Mouse (Mus musculus): ENCODE data around the gene Rbfox1. TPM values are rescaled to one million over a fixed set of nuclear protein-coding genes. Genes with fewer than 3 reads are reported as not detected.

Gene Rbfox1
- polyA plus RNA-seq, 1 experiment from 2014 or later, result 2.7 TPM

DNA sequence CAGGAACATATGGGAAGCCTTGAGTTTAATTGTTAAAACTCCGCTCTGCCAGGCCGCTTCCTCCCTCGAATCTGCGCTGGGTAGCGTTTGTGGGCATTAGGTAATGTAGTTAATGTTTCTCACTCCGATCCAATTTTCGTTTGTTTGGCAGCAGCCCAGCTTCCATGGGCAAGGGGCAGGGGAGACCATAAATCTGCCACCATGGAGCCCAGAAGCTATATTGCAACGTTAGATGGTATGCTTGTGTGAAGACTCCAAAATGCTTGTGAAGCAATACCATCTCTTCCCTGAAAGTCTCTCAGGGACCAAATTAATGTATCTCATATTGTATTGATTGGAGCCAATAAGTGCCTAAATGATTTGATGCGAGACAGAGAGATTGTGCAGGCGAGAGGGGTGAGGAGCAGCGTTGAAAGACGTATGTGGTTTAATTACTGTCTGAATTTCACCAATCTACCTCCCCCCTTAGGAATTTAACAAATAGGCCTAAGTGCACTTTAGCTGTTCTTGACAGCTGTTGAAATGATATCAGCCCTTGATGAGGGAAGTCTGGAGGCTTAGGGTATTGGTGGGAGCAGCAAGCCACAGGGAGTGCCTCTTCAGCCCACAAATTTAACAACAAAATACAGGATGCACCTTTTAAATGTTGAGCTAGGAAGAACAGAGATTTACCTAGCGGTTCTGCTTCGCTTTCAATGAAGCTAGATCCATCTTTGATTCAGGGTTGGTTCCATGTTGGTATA, 884.5 kb downstream of the Rbfox1 start:
- Histone ChIP-seq H3K4me2 (replicated peaks; ENCODE audit: low read depth, low read length) (no peak overlapping the region), H3K27ac (ENCODE audit: low read length) (no peak overlapping the region), H3K36me3 (ENCODE audit: control insufficient read depth, insufficient read depth, low read length) (no peaks in the 10 kb centered on the region), H3K4me3 (ENCODE audit: low read depth, low read length) (no peak overlapping the region), H3K4me1 (ENCODE audit: control insufficient read depth, insufficient read depth, low read length) (no peaks in the 10 kb centered on the region), H3K27me3 (ENCODE audit: control insufficient read depth, insufficient read depth, low read length) (no peaks in the 10 kb centered on the region), H3K9me3 (ENCODE audit: control insufficient read depth, low read depth, low read length) (no peaks in the 10 kb centered on the region), H3K9ac (replicated peaks; ENCODE audit: low read depth, low read length) (no peak overlapping the region)
- 54% methylated on average over 14 of the region's 14 CpGs for WGBS
- ATAC-seq (ENCODE audit: insufficient number of reproducible peaks, insufficient read depth, low FRiP score, low read depth), result no peak

- Histone ChIP-seq H3K4me1 (ENCODE audit: control insufficient read depth, insufficient read depth, low read length) (no peaks in the 10 kb centered on the region), H3K36me3 (ENCODE audit: control insufficient read depth, insufficient read depth, low read length) (no peaks in the 10 kb centered on the region), H3K4me3 (ENCODE audit: low read depth, low read length) (no peak overlapping the region), H3K27me3 (ENCODE audit: control insufficient read depth, insufficient read depth, low read length) (no peaks in the 10 kb centered on the region), H3K27ac (ENCODE audit: low read length) (no peak overlapping the region), H3K9me3 (ENCODE audit: control insufficient read depth, low read depth, low read length) (no peaks in the 10 kb centered on the region), H3K4me2 (replicated peaks; ENCODE audit: low read depth, low read length) (no peak overlapping the region), H3K9ac (replicated peaks; ENCODE audit: low read depth, low read length) (no peak overlapping the region)
- no peak for ATAC-seq (ENCODE audit: insufficient number of reproducible peaks, insufficient read depth, low FRiP score, low read depth)
- 50% methylated on average over 6 of the region's 6 CpGs for WGBS
These were observed 892.5 kb downstream of the Rbfox1 start for GRCm38 (mm10) chr16:6777506-6778185.

- no peak overlapping the region for H3K9ac ChIP-seq (replicated peaks; ENCODE audit: low read depth, low read length)
- H3K27ac ChIP-seq (ENCODE audit: low read length), result no peak overlapping the region
- H3K9me3 ChIP-seq (ENCODE audit: control insufficient read depth, low read depth, low read length), result no peaks in the 10 kb centered on the region
- no peak for ATAC-seq (ENCODE audit: insufficient number of reproducible peaks, insufficient read depth, low FRiP score, low read depth)
- no peaks in the 10 kb centered on the region for H3K36me3 ChIP-seq (ENCODE audit: control insufficient read depth, insufficient read depth, low read length)
- no peak overlapping the region for H3K4me2 ChIP-seq (replicated peaks; ENCODE audit: low read depth, low read length)
- H3K4me3 ChIP-seq (ENCODE audit: low read depth, low read length), result no peak overlapping the region
- no peaks in the 10 kb centered on the region for H3K4me1 ChIP-seq (ENCODE audit: control insufficient read depth, insufficient read depth, low read length)
- H3K27me3 ChIP-seq (ENCODE audit: control insufficient read depth, insufficient read depth, low read length), result no peaks in the 10 kb centered on the region
- 48% methylated on average over 5 of the region's 5 CpGs for WGBS
These were observed 899.0 kb downstream of the Rbfox1 start for GRCm38 (mm10) chr16:6784144-6784543.

DNA sequence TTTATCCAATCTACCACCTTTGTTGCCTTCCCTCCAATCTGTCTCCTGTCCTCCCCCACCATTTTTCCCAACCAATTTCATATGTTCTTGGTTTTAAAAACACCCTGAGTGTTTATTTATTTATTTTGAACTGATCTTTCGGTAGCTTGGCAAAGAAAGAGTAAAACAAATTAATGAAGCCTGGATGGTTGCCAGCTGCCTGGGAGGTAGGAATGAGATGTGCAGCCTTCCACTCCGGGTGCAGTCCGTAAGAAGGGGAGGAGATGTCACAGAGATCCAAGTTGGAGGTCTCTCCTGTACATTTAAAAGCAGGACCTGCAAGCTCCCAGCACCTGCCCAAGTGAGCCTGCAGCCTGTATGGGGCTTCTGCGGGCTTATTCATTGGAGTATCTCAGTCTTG, 899.9 kb downstream of the Rbfox1 start:
- H3K36me3 ChIP-seq (ENCODE audit: control insufficient read depth, insufficient read depth, low read length), result no peaks in the 10 kb centered on the region
- H3K9me3 ChIP-seq (ENCODE audit: control insufficient read depth, low read depth, low read length), result no peaks in the 10 kb centered on the region
- H3K4me3 ChIP-seq (ENCODE audit: low read depth, low read length), result no peak overlapping the region
- no peaks in the 10 kb centered on the region for H3K27me3 ChIP-seq (ENCODE audit: control insufficient read depth, insufficient read depth, low read length)
- H3K4me2 ChIP-seq (replicated peaks; ENCODE audit: low read depth, low read length), result no peak overlapping the region
- H3K27ac ChIP-seq (ENCODE audit: low read length), result no peak overlapping the region
- no peak for ATAC-seq (ENCODE audit: insufficient number of reproducible peaks, insufficient read depth, low FRiP score, low read depth)
- 42% methylated on average over 4 of the region's 4 CpGs for WGBS
- no peaks in the 10 kb centered on the region for H3K4me1 ChIP-seq (ENCODE audit: control insufficient read depth, insufficient read depth, low read length)
- H3K9ac ChIP-seq (replicated peaks; ENCODE audit: low read depth, low read length), result no peak overlapping the region

DNA sequence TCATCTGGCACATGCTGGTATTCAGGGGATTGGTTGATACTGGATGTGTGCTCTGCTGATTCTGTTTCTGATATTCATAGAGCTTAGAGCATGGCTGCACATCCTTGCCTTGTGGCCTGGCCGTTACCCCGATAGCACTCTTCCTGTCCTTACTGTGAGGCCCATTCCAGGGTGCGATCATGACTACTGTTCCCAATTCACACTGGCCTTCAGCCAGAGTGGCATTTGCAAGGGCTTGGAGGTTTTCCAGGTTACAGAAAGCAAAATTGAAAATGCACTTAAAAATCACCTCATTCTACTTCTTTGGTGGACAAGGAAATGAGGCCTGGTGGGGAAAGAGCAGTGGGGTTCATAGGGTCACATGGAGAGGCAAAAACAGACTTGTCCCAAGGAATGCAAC, 906.1 kb downstream of the Rbfox1 start:
- no peak overlapping the region for H3K4me2 ChIP-seq (replicated peaks; ENCODE audit: low read depth, low read length)
- WGBS, result 81% methylated on average over 3 of the region's 3 CpGs
- no peaks in the 10 kb centered on the region for H3K27me3 ChIP-seq (ENCODE audit: control insufficient read depth, insufficient read depth, low read length)
- H3K36me3 ChIP-seq (ENCODE audit: control insufficient read depth, insufficient read depth, low read length), result no peaks in the 10 kb centered on the region
- H3K9me3 ChIP-seq (ENCODE audit: control insufficient read depth, low read depth, low read length), result no peaks in the 10 kb centered on the region
- no peak overlapping the region for H3K27ac ChIP-seq (ENCODE audit: low read length)
- no peaks in the 10 kb centered on the region for H3K4me1 ChIP-seq (ENCODE audit: control insufficient read depth, insufficient read depth, low read length)
- H3K4me3 ChIP-seq (ENCODE audit: low read depth, low read length), result no peak overlapping the region
- ATAC-seq (ENCODE audit: insufficient number of reproducible peaks, insufficient read depth, low FRiP score, low read depth), result no peak
- no peak overlapping the region for H3K9ac ChIP-seq (replicated peaks; ENCODE audit: low read depth, low read length)

- 10% methylated on average over 9 of the region's 9 CpGs for WGBS
- Histone ChIP-seq H3K27me3 (ENCODE audit: control insufficient read depth, insufficient read depth, low read length) (no peaks in the 10 kb centered on the region), H3K4me3 (ENCODE audit: low read depth, low read length) (no peak overlapping the region), H3K36me3 (ENCODE audit: control insufficient read depth, insufficient read depth, low read length) (no peaks in the 10 kb centered on the region), H3K27ac (ENCODE audit: low read length) (no peak overlapping the region), H3K9me3 (ENCODE audit: control insufficient read depth, low read depth, low read length) (no peaks in the 10 kb centered on the region), H3K4me2 (replicated peaks; ENCODE audit: low read depth, low read length) (no peak overlapping the region), H3K4me1 (ENCODE audit: control insufficient read depth, insufficient read depth, low read length) (no peaks in the 10 kb centered on the region), H3K9ac (replicated peaks; ENCODE audit: low read depth, low read length) (no peak overlapping the region)
- ATAC-seq (ENCODE audit: insufficient number of reproducible peaks, insufficient read depth, low FRiP score, low read depth), result no peak
These were observed 906.5 kb downstream of the Rbfox1 start for GRCm38 (mm10) chr16:6791655-6792054.

- ATAC-seq (ENCODE audit: insufficient number of reproducible peaks, insufficient read depth, low FRiP score, low read depth), result no peak
- no peaks in the 10 kb centered on the region for H3K36me3 ChIP-seq (ENCODE audit: control insufficient read depth, insufficient read depth, low read length)
- no peak overlapping the region for H3K4me3 ChIP-seq (ENCODE audit: low read depth, low read length)
- no peak overlapping the region for H3K27ac ChIP-seq (ENCODE audit: low read length)
- H3K4me2 ChIP-seq (replicated peaks; ENCODE audit: low read depth, low read length), result no peak overlapping the region
- no peaks in the 10 kb centered on the region for H3K9me3 ChIP-seq (ENCODE audit: control insufficient read depth, low read depth, low read length)
- no peaks in the 10 kb centered on the region for H3K27me3 ChIP-seq (ENCODE audit: control insufficient read depth, insufficient read depth, low read length)
- 81% methylated on average over 2 of the region's 2 CpGs for WGBS
- no peak overlapping the region for H3K9ac ChIP-seq (replicated peaks; ENCODE audit: low read depth, low read length)
- no peaks in the 10 kb centered on the region for H3K4me1 ChIP-seq (ENCODE audit: control insufficient read depth, insufficient read depth, low read length)
These were observed 921.1 kb downstream of the Rbfox1 start for GRCm38 (mm10) chr16:6806246-6806645.

DNA sequence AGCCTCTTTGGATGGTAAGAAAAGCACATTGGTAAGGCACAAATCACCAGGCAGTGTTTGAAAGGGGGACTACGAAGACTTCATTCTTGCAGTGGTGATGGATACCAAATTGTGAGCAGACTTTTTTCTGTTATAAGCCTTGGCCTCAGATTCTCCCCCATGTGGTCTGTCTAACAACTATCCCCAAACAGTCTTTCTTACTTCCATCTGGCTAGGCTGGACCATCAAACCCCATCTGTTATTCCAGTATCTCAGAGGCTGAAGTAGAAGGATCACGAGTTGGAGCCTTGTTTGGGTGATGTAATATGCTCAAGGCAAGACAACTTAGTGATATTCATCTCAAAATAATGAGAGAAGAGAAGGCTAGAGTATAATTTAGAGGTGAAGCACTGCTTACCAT, 922.7 kb downstream of the Rbfox1 start:
- H3K9me3 ChIP-seq (ENCODE audit: control insufficient read depth, low read depth, low read length), result no peaks in the 10 kb centered on the region
- H3K4me1 ChIP-seq (ENCODE audit: control insufficient read depth, insufficient read depth, low read length), result no peaks in the 10 kb centered on the region
- no peak overlapping the region for H3K9ac ChIP-seq (replicated peaks; ENCODE audit: low read depth, low read length)
- H3K4me2 ChIP-seq (replicated peaks; ENCODE audit: low read depth, low read length), result no peak overlapping the region
- no peak overlapping the region for H3K27ac ChIP-seq (ENCODE audit: low read length)
- no peaks in the 10 kb centered on the region for H3K36me3 ChIP-seq (ENCODE audit: control insufficient read depth, insufficient read depth, low read length)
- no peak overlapping the region for H3K4me3 ChIP-seq (ENCODE audit: low read depth, low read length)
- no peaks in the 10 kb centered on the region for H3K27me3 ChIP-seq (ENCODE audit: control insufficient read depth, insufficient read depth, low read length)
- ATAC-seq (ENCODE audit: insufficient number of reproducible peaks, insufficient read depth, low FRiP score, low read depth), result no peak
- 49% methylated on average over 2 of the region's 2 CpGs for WGBS
